Mouse (Mus musculus): ENCODE measurements around the gene Ptpra.
"Not testable (repeated sequence)": the region's sequence is repeated elsewhere in the genome, so short reads cannot be mapped to it uniquely, and the experiment has no call there.

The Ptpra gene

GRCm38 (mm10) chr2:130488600-130488999 is 38.5 kb downstream of the Ptpra start:
- no peak for DNase-seq (ENCODE audit: low spot score in 2 of 2)

- no peak for DNase-seq (ENCODE audit: low spot score in 2 of 2)
Measured at GRCm38 (mm10) chr2:130491162-130491561, 41.1 kb downstream of the Ptpra start.

GRCm38 (mm10) chr2:130491587-130491986 is 41.5 kb downstream of the Ptpra start:
- DNase-seq (ENCODE audit: low spot score in 2 of 2), result peak; percentile 66 to 67

GRCm38 (mm10) chr2:130495114-130495513 is 45.0 kb downstream of the Ptpra start:
- DNase-seq (ENCODE audit: low spot score in 2 of 2), result not testable (repeated sequence)

- peak; percentile 31 to 49 for DNase-seq (ENCODE audit: low spot score in 2 of 2)
Measured at GRCm38 (mm10) chr2:130496037-130496436, 46.0 kb downstream of the Ptpra start.

GRCm38 (mm10) chr2:130496931-130497330 is 46.9 kb downstream of the Ptpra start:
- DNase-seq (ENCODE audit: low spot score in 2 of 2), result no peak

GRCm38 (mm10) chr2:130499546-130499945 is 49.5 kb downstream of the Ptpra start:
- no peak for DNase-seq (ENCODE audit: low spot score in 2 of 2)

- no peak for DNase-seq (ENCODE audit: low spot score in 2 of 2)
Measured at GRCm38 (mm10) chr2:130501556-130501955, 51.5 kb downstream of the Ptpra start.

GRCm38 (mm10) chr2:130511616-130512015 is 61.5 kb downstream of the Ptpra start:
- not testable (repeated sequence) for DNase-seq (ENCODE audit: low spot score in 2 of 2)

GRCm38 (mm10) chr2:130513907-130514306 is 63.8 kb downstream of the Ptpra start:
- no peak for DNase-seq (ENCODE audit: low spot score in 2 of 2)

GRCm38 (mm10) chr2:130515791-130516190 is 65.7 kb downstream of the Ptpra start:
- DNase-seq (ENCODE audit: low spot score in 2 of 2), result no peak

GRCm38 (mm10) chr2:130521927-130522326 is 71.8 kb downstream of the Ptpra start:
- DNase-seq (ENCODE audit: low spot score in 2 of 2), result no peak

GRCm38 (mm10) chr2:130525480-130525879 is 75.4 kb downstream of the Ptpra start:
- DNase-seq (ENCODE audit: low spot score in 2 of 2), result not testable (repeated sequence)

GRCm38 (mm10) chr2:130528457-130528856 is 78.4 kb downstream of the Ptpra start:
- DNase-seq (ENCODE audit: low spot score in 2 of 2), result no peak

- no peak for DNase-seq (ENCODE audit: low spot score in 2 of 2)
Measured at GRCm38 (mm10) chr2:130529290-130529689, 79.2 kb downstream of the Ptpra start.

GRCm38 (mm10) chr2:130529925-130530324 is 79.8 kb downstream of the Ptpra start:
- no peak for DNase-seq (ENCODE audit: low spot score in 2 of 2)

- no peak for DNase-seq (ENCODE audit: low spot score in 2 of 2)
Measured at GRCm38 (mm10) chr2:130532201-130532600, 82.1 kb downstream of the Ptpra start.

- no peak for DNase-seq (ENCODE audit: low spot score in 2 of 2)
Measured at GRCm38 (mm10) chr2:130535017-130535416, 84.9 kb downstream of the Ptpra start.

GRCm38 (mm10) chr2:130536890-130537289 is 86.8 kb downstream of the Ptpra start:
- no peak for DNase-seq (ENCODE audit: low spot score in 2 of 2)

GRCm38 (mm10) chr2:130538876-130539546 is 88.9 kb downstream of the Ptpra start:
- no peak for DNase-seq (ENCODE audit: low spot score in 2 of 2)

- DNase-seq (ENCODE audit: low spot score in 2 of 2), result no peak
Measured at GRCm38 (mm10) chr2:130540266-130540665, 90.2 kb downstream of the Ptpra start.

GRCm38 (mm10) chr2:130546957-130547356 is 96.9 kb downstream of the Ptpra start:
- no peak for DNase-seq (ENCODE audit: low spot score in 2 of 2)

GRCm38 (mm10) chr2:130554841-130555240 is 104.8 kb downstream of the Ptpra start:
- no peak for DNase-seq (ENCODE audit: low spot score in 2 of 2)

- no peak for DNase-seq (ENCODE audit: low spot score in 2 of 2)
Measured at GRCm38 (mm10) chr2:130556292-130556691, 106.2 kb downstream of the Ptpra start.

Measured in frontal cortex, postnatal 10 days (tissue).